Mouse (Mus musculus): ENCODE data around the gene Cyp3a11. TPM values are rescaled to one million over a fixed set of nuclear protein-coding genes. Genes with fewer than 3 reads are reported as not detected.
"Not testable (repeated sequence)": the region's sequence is repeated elsewhere in the genome, so short reads cannot be mapped to it uniquely, and the experiment has no call there.

The Cyp3a11 gene
- total RNA-seq (2021): not detected

DNA sequence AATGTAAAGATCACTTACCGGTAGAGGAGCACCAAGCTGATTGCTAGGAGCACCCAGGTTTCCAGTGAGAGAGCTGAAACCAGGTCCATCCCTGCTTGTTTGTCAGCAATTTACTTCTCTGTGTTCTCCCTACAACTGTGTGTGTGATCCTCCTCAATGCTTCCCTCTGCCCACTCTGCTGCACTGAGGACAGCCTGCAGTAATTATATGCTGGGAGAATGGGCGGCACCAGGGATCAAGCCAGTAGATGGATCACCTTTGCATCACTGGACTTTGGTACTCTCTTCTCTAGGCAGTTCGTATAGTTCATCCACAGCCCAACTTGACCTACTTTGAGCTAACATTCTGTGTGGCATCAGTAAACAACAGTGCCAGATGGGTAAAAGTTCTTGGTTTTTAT lies at the start of gene Cyp3a11:
Gene Cyp3a11, minus strand, starts transcription at position 277 of the 400 bp plus-strand sequence.
- intact Hi-C loops (cut with DNase I): no loop called here
- DNase-seq (ENCODE audit: extremely low spot score in 1 of 2, low spot score in 2 of 2): no peak

DNA sequence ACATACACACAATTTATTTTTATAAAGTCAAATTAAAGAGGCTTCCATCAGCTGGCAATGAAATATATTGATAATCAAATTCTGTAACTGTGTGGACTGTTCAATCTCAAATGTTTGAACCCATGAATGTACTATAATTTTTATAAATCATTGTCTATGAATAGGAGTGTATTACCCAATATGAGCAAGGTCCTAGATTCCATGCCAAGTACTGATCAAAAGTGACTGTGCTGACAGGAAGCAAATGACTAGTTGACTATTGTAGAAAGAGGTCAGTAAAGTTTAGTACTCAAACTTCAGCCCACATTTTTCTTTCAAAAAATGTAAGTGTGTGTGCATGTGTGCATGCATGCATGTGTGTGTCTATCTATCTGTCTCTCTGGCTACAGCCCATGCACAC lies 33.1 kb upstream of the Cyp3a11 start:
- intact Hi-C loops (cut with DNase I): no loop called here
- DNase-seq (ENCODE audit: extremely low spot score in 1 of 2, low spot score in 2 of 2): no peak

DNA sequence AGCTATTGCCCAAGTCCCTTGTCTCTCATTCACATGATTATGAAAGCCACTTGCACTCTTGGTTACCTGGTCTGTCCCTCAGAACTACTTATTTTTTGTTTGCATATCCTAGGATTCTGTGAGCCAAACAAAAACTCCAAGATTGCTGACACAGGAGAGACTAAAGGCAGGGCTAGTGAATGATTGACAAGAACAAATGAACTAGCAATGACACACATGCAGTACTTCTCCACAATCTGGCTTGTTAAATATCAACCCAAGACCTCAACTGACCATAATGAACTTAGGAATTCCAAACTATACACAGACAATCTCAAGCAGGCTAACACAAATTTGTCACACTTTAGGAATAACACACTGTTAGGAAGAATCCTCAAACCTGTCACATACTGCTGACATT lies 32.0 kb upstream of the Cyp3a11 start:
- intact Hi-C loops (cut with DNase I): no loop called here

DNA sequence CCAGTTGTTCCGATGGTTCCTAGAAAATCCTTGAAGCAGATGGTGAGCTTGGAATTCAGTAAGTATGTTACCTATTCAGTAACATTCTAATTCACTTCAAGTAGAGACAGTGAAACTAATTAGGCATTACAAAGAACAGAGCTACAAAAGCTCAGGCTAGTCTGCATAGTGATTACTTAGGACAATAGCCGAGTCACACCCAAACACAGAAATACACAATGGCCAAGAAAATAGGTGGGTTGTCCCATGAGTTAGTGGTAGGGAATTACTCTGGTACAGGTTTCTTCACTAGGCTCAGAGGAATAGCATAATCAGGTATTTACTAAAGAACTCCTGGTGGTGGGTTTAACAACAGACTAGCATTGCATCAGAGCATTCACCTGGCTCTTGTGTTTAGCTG lies 27.2 kb upstream of the Cyp3a11 start:
- intact Hi-C loops (cut with DNase I); DNase-seq (ENCODE audit: extremely low spot score in 1 of 2, low spot score in 2 of 2): not testable (repeated sequence)

More for the DNA sequence above, 32.0 kb upstream of the Cyp3a11 start:
- no peak for DNase-seq (ENCODE audit: extremely low spot score in 1 of 2, low spot score in 2 of 2)

DNA sequence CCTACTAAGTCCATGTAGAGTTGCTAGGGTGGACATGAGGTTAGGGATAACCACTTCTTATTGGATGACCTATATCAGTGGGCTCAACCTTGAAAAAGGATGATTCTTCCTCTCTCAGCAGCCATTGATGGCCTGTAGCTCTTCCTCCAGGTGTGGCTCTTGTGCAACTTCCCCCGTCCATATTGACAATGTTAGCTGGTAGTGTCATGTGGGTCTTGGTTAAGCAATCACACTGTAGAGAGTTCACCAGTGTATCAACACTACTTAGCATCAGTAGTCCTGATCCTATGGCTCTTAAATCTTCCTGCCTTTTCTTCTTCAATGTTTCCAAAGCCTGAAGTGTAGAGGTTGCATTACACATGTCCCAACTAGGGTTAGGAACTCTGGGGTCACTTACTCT lies 24.8 kb upstream of the Cyp3a11 start:
- DNase-seq (ENCODE audit: extremely low spot score in 1 of 2, low spot score in 2 of 2): no peak
- intact Hi-C loops (cut with DNase I): no loop called here

- DNase-seq (ENCODE audit: extremely low spot score in 1 of 2, low spot score in 2 of 2): no peak
- intact Hi-C loops (cut with DNase I): no loop called here
Measured at GRCm38 (mm10) chr5:145903349-145903748, 23.6 kb upstream of the Cyp3a11 start.

DNA sequence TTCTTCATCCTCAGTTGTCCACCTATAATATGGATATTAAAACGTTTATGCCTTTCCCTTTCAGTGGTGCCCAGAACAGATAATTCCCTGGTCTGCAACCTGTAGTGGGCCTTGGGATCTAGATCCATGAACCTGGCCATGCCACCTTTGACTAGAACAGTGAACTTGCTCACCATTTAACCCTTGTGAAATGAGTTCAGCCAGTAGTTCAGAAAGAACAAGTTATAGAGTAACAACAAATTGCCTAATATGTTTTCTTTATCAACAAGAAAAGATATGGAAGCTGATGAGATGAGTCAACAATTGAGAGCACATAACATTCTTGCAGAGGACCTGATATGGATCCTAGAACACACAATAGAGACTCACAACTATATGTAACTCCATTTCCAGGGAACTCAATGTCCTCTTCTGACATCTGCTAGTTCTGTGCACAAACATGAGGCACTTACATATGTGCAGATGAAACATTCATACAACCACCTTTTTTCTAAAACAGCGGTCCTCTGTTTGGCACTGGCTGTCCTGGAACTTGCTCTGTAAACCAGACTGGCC lies 20.7 kb upstream of the Cyp3a11 start:
- no peak for DNase-seq (ENCODE audit: extremely low spot score in 1 of 2, low spot score in 2 of 2)
- intact Hi-C loops (cut with DNase I): no loop called here

DNA sequence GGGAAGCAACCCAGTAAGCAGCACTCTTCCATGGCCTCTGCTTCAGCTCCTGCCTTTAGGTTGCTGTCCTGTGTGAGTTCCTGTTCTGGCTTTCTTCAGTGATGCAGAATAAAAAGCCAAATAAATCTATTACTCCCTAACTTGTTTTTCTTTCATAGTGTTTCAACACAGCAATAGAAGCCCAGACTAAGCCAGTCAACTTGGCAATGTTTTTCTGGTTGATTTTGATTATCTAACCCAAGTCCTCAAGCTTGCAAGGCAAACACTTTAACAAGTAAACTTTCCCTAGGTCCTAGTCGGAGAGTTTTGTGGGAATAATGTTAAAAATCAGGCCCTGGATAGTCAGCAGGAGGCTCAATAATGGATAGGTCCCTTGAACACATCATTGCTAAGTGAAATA lies 17.5 kb upstream of the Cyp3a11 start:
- no peak for DNase-seq (ENCODE audit: extremely low spot score in 1 of 2, low spot score in 2 of 2)

DNA sequence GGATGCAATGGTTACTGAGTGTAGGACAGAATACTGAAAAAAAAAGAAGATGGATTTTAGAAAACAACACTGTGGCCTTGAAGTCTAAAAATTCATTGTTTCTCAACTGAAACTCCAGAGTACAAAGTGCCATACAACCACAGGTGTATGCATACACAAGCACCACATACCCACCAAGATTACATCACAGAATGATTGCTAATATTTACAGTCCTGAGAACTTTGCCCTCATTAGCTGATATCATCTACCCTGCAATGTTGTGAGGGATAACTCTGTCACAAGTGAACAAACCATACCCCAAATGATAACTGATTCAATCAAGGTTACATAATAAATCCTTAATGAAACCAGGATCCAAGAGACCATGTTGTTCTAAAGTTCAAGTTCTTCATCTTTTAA lies 1.4 kb upstream of the Cyp3a11 start:
- DNase-seq (ENCODE audit: extremely low spot score in 1 of 2, low spot score in 2 of 2): no peak
- intact Hi-C loops (cut with DNase I): no loop called here

More for the DNA sequence above, 17.5 kb upstream of the Cyp3a11 start:
- intact Hi-C loops (cut with DNase I): no loop called here

DNA sequence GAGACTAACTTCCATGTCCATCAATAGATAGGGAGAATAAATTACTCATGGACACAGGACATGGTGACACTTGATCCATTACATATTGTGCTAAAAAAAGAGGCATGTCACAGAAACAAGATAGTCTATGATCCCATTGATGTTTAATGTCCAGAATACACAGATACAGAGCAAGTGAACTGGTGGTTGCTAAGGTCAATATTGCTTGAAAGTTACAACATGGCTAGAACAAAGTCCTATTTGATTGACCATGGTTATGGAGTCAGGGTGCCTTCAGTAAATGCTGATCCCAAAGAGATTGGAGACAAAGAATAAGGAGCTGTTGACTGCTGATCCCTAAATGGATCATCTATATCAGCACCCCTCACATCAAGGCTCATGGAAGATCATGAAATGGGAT lies 12.3 kb downstream of the Cyp3a11 start:
- intact Hi-C loops (cut with DNase I); DNase-seq (ENCODE audit: extremely low spot score in 1 of 2, low spot score in 2 of 2): not testable (repeated sequence)

- DNase-seq (ENCODE audit: extremely low spot score in 1 of 2, low spot score in 2 of 2); intact Hi-C loops (cut with DNase I): not testable (repeated sequence)
Measured at GRCm38 (mm10) chr5:145805796-145806195, 74.0 kb downstream of the Cyp3a11 start, which contains the start of gene Cyp3a44. TSS of gene Cyp3a44 (minus strand) at chr5:145805874.

Other genes starting within 250 kb of the Cyp3a11 start
- not detected for gene Cyp3a41a, start 159.8 kb downstream of the Cyp3a11 start, total RNA-seq (2021)
- gene Cyp3a44, start 74.1 kb downstream of the Cyp3a11 start, total RNA-seq (2021): not detected
- gene Cyp3a25, start 129.7 kb upstream of the Cyp3a11 start, total RNA-seq (2021): not detected
- not detected for gene Cyp3a59, start 199.3 kb upstream of the Cyp3a11 start, total RNA-seq (2021)

Measured in left cerebral cortex, postnatal 10 days (tissue).